Comparison of ENCODE assay signal across 12 mouse cellular contexts in the genomic region with DNA sequence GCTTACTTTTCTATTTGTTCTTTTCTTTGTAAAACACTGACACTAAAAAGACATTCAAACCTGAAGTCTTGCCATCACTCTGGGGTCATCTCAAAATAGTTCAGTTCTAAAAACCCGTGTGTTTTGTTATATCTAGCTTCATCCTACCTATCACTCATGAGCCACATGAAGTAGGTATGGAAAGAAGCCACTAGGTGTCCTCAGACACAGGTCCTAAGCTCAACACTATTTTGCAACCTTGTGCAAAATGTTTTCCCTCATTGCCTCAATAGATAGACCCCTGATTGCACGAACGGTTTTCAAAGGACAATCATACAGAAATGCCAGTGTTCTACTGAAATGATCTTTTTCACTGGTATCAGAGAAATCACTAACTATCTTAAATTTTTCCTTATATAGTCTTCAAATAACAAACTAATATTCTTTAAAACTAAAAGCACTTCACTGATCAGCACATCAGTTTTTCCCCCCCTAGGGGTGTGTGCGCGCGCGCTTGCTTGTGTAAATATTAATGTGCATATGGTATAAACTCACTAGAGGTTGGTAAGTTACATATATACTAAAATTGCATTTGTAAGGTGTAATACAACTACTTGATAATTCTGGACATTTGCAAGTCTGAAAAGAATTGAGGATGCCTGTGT. TPM values are rescaled to one million over a fixed set of nuclear protein-coding genes. Genes with fewer than 3 reads are reported as not detected.
ATAC-seq and TF ChIP-seq lines count a peak whose summit lies in the region.
"Not testable (repeated sequence)": the region's sequence is repeated elsewhere in the genome, so short reads cannot be mapped to it uniquely, and the experiment has no call there.
"Had no signal": no experiment of that assay in that cellular context is flagged by ENCODE, and none has a peak within 500 bp of the region (broad histone marks: within the 10 kb centered on the region; RNA-seq: fewer than 3 reads in every experiment).

No protein-coding gene starts in this region.

- WGBS in forebrain, embryonic 12.5 days, result under 1% methylated on average over 4 of the region's 7 CpGs
- 2% methylated on average over 4 of the region's 7 CpGs for WGBS in intestine, postnatal 0 days
- WGBS in liver, embryonic 15.5 days (ENCODE audit: insufficient replicate concordance), result 0% methylated on average over 4 of the region's 7 CpGs
- 0% methylated on average over 4 of the region's 7 CpGs for WGBS in midbrain, embryonic 13.5 days
- WGBS in stomach, embryonic 16.5 days, result under 1% methylated on average over 4 of the region's 7 CpGs

- not testable (repeated sequence) for H3K27me3 ChIP-seq in C2C12 (ENCODE audit: control insufficient read depth, insufficient read depth, insufficient read length); forebrain, embryonic 12.5 days; intestine, postnatal 0 days (replicated peaks; ENCODE audit: control insufficient read depth, insufficient read depth, low read length); liver, embryonic 15.5 days; midbrain, embryonic 13.5 days; stomach, embryonic 16.5 days (ENCODE audit: control insufficient read depth, insufficient read depth, low read length)

- H3K4me3 ChIP-seq in C2C12 (ENCODE audit: insufficient read depth, poor library complexity, severe bottlenecking), result peak overlapping the region; percentile 18
- H3K4me3 ChIP-seq in forebrain, embryonic 12.5 days (replicated peaks), result 0 out of 2 replicates have a peak overlapping the region, but pooled peaks have one; percentile 19
- not testable (repeated sequence) for H3K4me3 ChIP-seq in intestine, postnatal 0 days (ENCODE audit: low read depth, low read length); stomach, embryonic 16.5 days (replicated peaks; ENCODE audit: low read length)
- peak overlapping the region; percentile 35 for H3K4me3 ChIP-seq in liver, embryonic 15.5 days (replicated peaks)
- H3K4me3 ChIP-seq in midbrain, embryonic 13.5 days (replicated peaks), result peak overlapping the region; percentile 20; the same call in 1 of the 2 replicates

- H3K4me2 ChIP-seq in forebrain, embryonic 12.5 days; intestine, postnatal 0 days (replicated peaks; ENCODE audit: low read depth): not testable (repeated sequence)
- H3K4me2 ChIP-seq in liver, embryonic 15.5 days, result peak overlapping the region; percentile 46; the same call in 1 of the 2 replicates
- H3K4me2 ChIP-seq in midbrain, embryonic 13.5 days (replicated peaks), result peak overlapping the region; percentile 36
- H3K4me2 ChIP-seq in stomach, embryonic 16.5 days (ENCODE audit: low read depth, low read length), result peak overlapping the region; percentile 31; the same call in 1 of the 2 replicates

- H3K27ac ChIP-seq in forebrain, embryonic 12.5 days; intestine, postnatal 0 days (ENCODE audit: low read depth, low read length); liver, embryonic 15.5 days (replicated peaks); midbrain, embryonic 13.5 days; stomach, embryonic 16.5 days (ENCODE audit: low read length): not testable (repeated sequence)

- H3K36me3 ChIP-seq in C2C12 (ENCODE audit: control insufficient read depth, insufficient read depth); forebrain, embryonic 12.5 days (replicated peaks); intestine, postnatal 0 days (ENCODE audit: control insufficient read depth, insufficient read depth); liver, embryonic 15.5 days (replicated peaks); midbrain, embryonic 13.5 days; stomach, embryonic 16.5 days (ENCODE audit: control insufficient read depth, insufficient read depth, low read length): not testable (repeated sequence)

- H3K79me2 ChIP-seq in C2C12 (ENCODE audit: control insufficient read depth, insufficient read depth), result not testable (repeated sequence)

- not testable (repeated sequence) for TF ChIP-seq CTCF in C2C12 (IDR thresholded peaks at IDR 0.05; ENCODE audit: control insufficient read depth, insufficient read depth, insufficient read length); intestine, postnatal 0 days (IDR thresholded peaks at IDR 0.05; ENCODE audit: low read depth)

- not testable (repeated sequence) for H3K9ac ChIP-seq in forebrain, embryonic 12.5 days; intestine, postnatal 0 days (ENCODE audit: low read depth, low read length); liver, embryonic 15.5 days; midbrain, embryonic 13.5 days (replicated peaks); stomach, embryonic 16.5 days (ENCODE audit: low read length)

- not testable (repeated sequence) for H3K79me3 ChIP-seq in C2C12 (ENCODE audit: low read depth)

- H3K4me1 ChIP-seq in forebrain, embryonic 12.5 days; intestine, postnatal 0 days (replicated peaks; ENCODE audit: control insufficient read depth, insufficient read depth, low read length); liver, embryonic 15.5 days (replicated peaks); midbrain, embryonic 13.5 days (replicated peaks); stomach, embryonic 16.5 days (ENCODE audit: control insufficient read depth, insufficient read depth, low read length): not testable (repeated sequence)

- ATAC-seq in cerebellum, adult (ENCODE audit: insufficient number of reproducible peaks, low FRiP score, low TSS enrichment), result peak; percentile 58; the same call in 1 of the 2 replicates
- peak; percentile 20; the same call in 1 of the 2 replicates for ATAC-seq in forebrain, embryonic 12.5 days (ENCODE audit: low FRiP score)
- ATAC-seq in hematopoietic stem cell, adult 5-6 weeks (replicated peaks in 1 of 2; ENCODE audit: insufficient read depth in 1 of 2, low FRiP score in 2 of 2, low TSS enrichment in 1 of 2, low read depth in 1 of 2, poor library complexity in 2 of 2, severe bottlenecking in 2 of 2), result peak; percentile 71 to 72
- ATAC-seq in intestine, postnatal 0 days, result peak; percentile 4; the same call in 1 of the 2 replicates
- ATAC-seq in liver, embryonic 15.5 days (ENCODE audit: insufficient read depth); midbrain, embryonic 13.5 days; stomach, embryonic 16.5 days (ENCODE audit: insufficient read depth, low FRiP score): not testable (repeated sequence)

- H3ac ChIP-seq in C2C12 (ENCODE audit: control insufficient read depth, insufficient read length, low read depth), result not testable (repeated sequence)

- not testable (repeated sequence) for H3K9me3 ChIP-seq in forebrain, embryonic 12.5 days; intestine, postnatal 0 days (ENCODE audit: control insufficient read depth); liver, embryonic 15.5 days (replicated peaks); midbrain, embryonic 13.5 days; stomach, embryonic 16.5 days (replicated peaks; ENCODE audit: control insufficient read depth, low read length)

RNA-seq across cellular contexts. Expression of a gene that starts 0.4 kb away (rescaled TPM):
- 4.4 TPM for polyA plus RNA-seq in C2C12 (2012; fragmentation: generic; extraction: Trizol)
- polyA plus RNA-seq in forebrain, embryonic 12.5 days (2016; fragmentation: Nextera tagmentation; extraction: Ambion mirVana), result 15.0 and 16.2 TPM in 2 replicates
- 7.4 and 11.8 TPM in 2 replicates for total RNA-seq in hematopoietic stem cell, adult 5-6 weeks (2017)
- 6.8 and 7.3 TPM in 2 replicates for polyA plus RNA-seq in intestine, postnatal 0 days (2015; fragmentation: Nextera tagmentation; extraction: Ambion mirVana)
- 3.7 and 5.1 TPM in 2 replicates for polyA plus RNA-seq in liver, embryonic 15.5 days (2015; fragmentation: Nextera tagmentation; extraction: Ambion mirVana)
- 10.6 and 11.8 TPM in 2 replicates for polyA plus RNA-seq in midbrain, embryonic 13.5 days (2015; fragmentation: Nextera tagmentation; extraction: Ambion mirVana)
- 6.4 and 7.6 TPM in 2 replicates for polyA plus RNA-seq in stomach, embryonic 16.5 days (2015; fragmentation: Nextera tagmentation; extraction: Ambion mirVana)

RNA-seq across cellular contexts. Expression of a gene that starts 0.8 kb away (rescaled TPM):
- polyA plus RNA-seq in C2C12 (2012; fragmentation: generic; extraction: Trizol), result 0.41 TPM
- 0.60 and 0.78 TPM in 2 replicates for polyA plus RNA-seq in forebrain, embryonic 12.5 days (2016; fragmentation: Nextera tagmentation; extraction: Ambion mirVana)
- not detected in 2 replicates for total RNA-seq in hematopoietic stem cell, adult 5-6 weeks (2017)
- polyA plus RNA-seq in intestine, postnatal 0 days (2015; fragmentation: Nextera tagmentation; extraction: Ambion mirVana), result 0.65 and 3.1 TPM in 2 replicates
- 0.53 and 0.91 TPM in 2 replicates for polyA plus RNA-seq in liver, embryonic 15.5 days (2015; fragmentation: Nextera tagmentation; extraction: Ambion mirVana)
- 0.96 and 1.4 TPM in 2 replicates for polyA plus RNA-seq in midbrain, embryonic 13.5 days (2015; fragmentation: Nextera tagmentation; extraction: Ambion mirVana)
- polyA plus RNA-seq in stomach, embryonic 16.5 days (2015; fragmentation: Nextera tagmentation; extraction: Ambion mirVana), result 0.30 TPM in 1 of 2 replicates, not detected in the other
- total RNA-seq: adrenal gland, adult 18-20 months; gastrocnemius, postnatal 36 days; heart, postnatal 10 days had no signal
- polyA plus RNA-seq: macrophage had no signal

RNA-seq across cellular contexts. Expression of a gene that starts 16.8 kb away (rescaled TPM):
- polyA plus RNA-seq in C2C12 (2012; fragmentation: generic; extraction: Trizol), result 69.4 TPM
- polyA plus RNA-seq in forebrain, embryonic 12.5 days (2016; fragmentation: Nextera tagmentation; extraction: Ambion mirVana), result 23.6 and 27.0 TPM in 2 replicates
- total RNA-seq in hematopoietic stem cell, adult 5-6 weeks (2017), result 60.8 and 74.1 TPM in 2 replicates
- 27.9 and 29.3 TPM in 2 replicates for polyA plus RNA-seq in intestine, postnatal 0 days (2015; fragmentation: Nextera tagmentation; extraction: Ambion mirVana)
- polyA plus RNA-seq in liver, embryonic 15.5 days (2015; fragmentation: Nextera tagmentation; extraction: Ambion mirVana), result 93.2 and 105 TPM in 2 replicates
- 19.0 and 19.2 TPM in 2 replicates for polyA plus RNA-seq in midbrain, embryonic 13.5 days (2015; fragmentation: Nextera tagmentation; extraction: Ambion mirVana)
- polyA plus RNA-seq in stomach, embryonic 16.5 days (2015; fragmentation: Nextera tagmentation; extraction: Ambion mirVana), result 32.9 and 34.4 TPM in 2 replicates

RNA-seq across cellular contexts. Expression of a gene that starts 32.1 kb away (rescaled TPM):
- polyA plus RNA-seq in C2C12 (2012; fragmentation: generic; extraction: Trizol), result 2.7 TPM
- polyA plus RNA-seq in forebrain, embryonic 12.5 days (2016; fragmentation: Nextera tagmentation; extraction: Ambion mirVana), result 9.0 and 10.8 TPM in 2 replicates
- 3.0 TPM in 2 replicates for total RNA-seq in hematopoietic stem cell, adult 5-6 weeks (2017)
- polyA plus RNA-seq in intestine, postnatal 0 days (2015; fragmentation: Nextera tagmentation; extraction: Ambion mirVana), result 3.6 and 5.8 TPM in 2 replicates
- 2.5 and 3.4 TPM in 2 replicates for polyA plus RNA-seq in liver, embryonic 15.5 days (2015; fragmentation: Nextera tagmentation; extraction: Ambion mirVana)
- polyA plus RNA-seq in midbrain, embryonic 13.5 days (2015; fragmentation: Nextera tagmentation; extraction: Ambion mirVana), result 15.4 and 17.8 TPM in 2 replicates
- polyA plus RNA-seq in stomach, embryonic 16.5 days (2015; fragmentation: Nextera tagmentation; extraction: Ambion mirVana), result 5.6 and 6.9 TPM in 2 replicates

RNA-seq across cellular contexts. Expression of a gene that starts 34.9 kb away (rescaled TPM):
- polyA plus RNA-seq in C2C12 (2012; fragmentation: generic; extraction: Trizol), result 10.3 TPM
- 29.8 and 33.7 TPM in 2 replicates for polyA plus RNA-seq in forebrain, embryonic 12.5 days (2016; fragmentation: Nextera tagmentation; extraction: Ambion mirVana)
- 7.7 and 10.9 TPM in 2 replicates for total RNA-seq in hematopoietic stem cell, adult 5-6 weeks (2017)
- 38.1 and 40.8 TPM in 2 replicates for polyA plus RNA-seq in intestine, postnatal 0 days (2015; fragmentation: Nextera tagmentation; extraction: Ambion mirVana)
- 11.9 and 12.2 TPM in 2 replicates for polyA plus RNA-seq in liver, embryonic 15.5 days (2015; fragmentation: Nextera tagmentation; extraction: Ambion mirVana)
- 27.4 and 28.2 TPM in 2 replicates for polyA plus RNA-seq in midbrain, embryonic 13.5 days (2015; fragmentation: Nextera tagmentation; extraction: Ambion mirVana)
- 41.8 and 48.2 TPM in 2 replicates for polyA plus RNA-seq in stomach, embryonic 16.5 days (2015; fragmentation: Nextera tagmentation; extraction: Ambion mirVana)
